Mouse (Mus musculus) intestine, embryonic 14.5 days (tissue): ENCODE results near the gene Eef2k. TPM values are rescaled to one million over a fixed set of nuclear protein-coding genes. Genes with fewer than 3 reads are reported as not detected.
A peak's percentile ranks its signal among the peaks of the same experiment; 100 is the strongest.

ENCODE experiments used
- ATAC-seq: fragments of 200-750 bp; cut with Nextera tagmentation; replicated peaks from 2 replicates; pipeline ENCODE4 v1.8.0; 2017; ENCODE audit warnings: low read depth, moderate number of reproducible peaks, moderate TSS enrichment, moderate library complexity; ENCODE audit not compliant: low FRiP score, low TSS enrichment
- DNase-seq: peaks from one replicate; pipeline ENCODE4 v3.0.0-alpha.2; 2018; ENCODE audit warnings: low spot score
- H3K27ac ChIP-seq: fragments of 300-500 bp; sonication (generic); 2 replicates; pipeline ENCODE4 v1.5.1; 2014; ENCODE audit warnings: low read depth, mild to moderate bottlenecking, control low read depth
- H3K27me3 ChIP-seq: fragments of 300-500 bp; sonication (generic); replicated peaks from 2 replicates; pipeline ENCODE4 v1.6.1; 2014; ENCODE audit warnings: low read length, control low read depth; ENCODE audit not compliant: control insufficient read depth, insufficient read depth
- H3K36me3 ChIP-seq: fragments of 300-500 bp; sonication (generic); 2 replicates; pipeline ENCODE4 v1.6.1; 2014; ENCODE audit warnings: low read length, control low read depth; ENCODE audit not compliant: control insufficient read depth, insufficient read depth
- H3K4me1 ChIP-seq: fragments of 300-500 bp; sonication (generic); replicated peaks from 2 replicates; pipeline ENCODE4 v1.6.1; 2014; ENCODE audit warnings: low read length, control low read depth, mixed read lengths; ENCODE audit not compliant: control insufficient read depth, insufficient read depth
- H3K4me2 ChIP-seq: fragments of 300-500 bp; sonication (generic); 2 replicates; pipeline ENCODE4 v1.6.1; 2014; ENCODE audit warnings: low read length
- H3K4me3 ChIP-seq: fragments of 300-500 bp; sonication (generic); 2 replicates; pipeline ENCODE4 v1.5.1; 2014; ENCODE audit warnings: low read depth, low read length, control low read depth, mixed read lengths
- H3K9ac ChIP-seq: fragments of 300-500 bp; sonication (generic); 2 replicates; pipeline ENCODE4 v1.6.1; 2014; ENCODE audit warnings: mild to moderate bottlenecking, low read length
- H3K9me3 ChIP-seq: fragments of 300-500 bp; sonication (generic); 2 replicates; pipeline ENCODE4 v1.6.1; 2016; ENCODE audit warnings: low read length, control low read depth; ENCODE audit not compliant: control insufficient read depth
- WGBS: fragments of 180-500 bp; shearing (Covaris S2); extraction: QIAGEN DNeasy Blood & Tissue Kit; methylation state at CpG from one replicate; pipeline ENCODE4 v1.1.7; 2014; 5-methylcytosine and 5-hydroxymethylcytosine counted together
- polyA plus RNA-seq: library from polyadenylated mRNA; unstranded; fragments of >200 nt; fragmentation: Nextera tagmentation; extraction: Ambion mirVana; gene quantifications from 2 replicates; pipeline ENCODE4 v1.2.1, GENCODE M21; 2014

The Eef2k gene
- polyA plus RNA-seq, 1 experiment from 2014 or later = 18.8 TPM

GRCm38 (mm10) chr7:120867720-120868119 lies 25.1 kb downstream of the Eef2k start:
- H3K4me3 ChIP-seq = no peak overlapping the region
- DNase-seq (no peak), ATAC-seq (no peak)
- H3K27ac ChIP-seq = no peak overlapping the region
- no peaks in the 10 kb centered on the region for H3K27me3 ChIP-seq
- no peak overlapping the region for H3K4me2 ChIP-seq
- 67% methylated on average over 1 of the region's 1 CpGs for WGBS
- peaks cover 56% of the 10 kb centered on the region for H3K4me1 ChIP-seq
- H3K9me3 ChIP-seq = no peaks in the 10 kb centered on the region
- H3K36me3 ChIP-seq = no peaks in the 10 kb centered on the region; the same call in 1 of the 2 replicates
- no peak overlapping the region for H3K9ac ChIP-seq

GRCm38 (mm10) chr7:120869883-120870282 lies 27.3 kb downstream of the Eef2k start:
- Histone ChIP-seq H3K4me2 (no peak overlapping the region), H3K9me3 (no peaks in the 10 kb centered on the region), H3K27me3 (no peaks in the 10 kb centered on the region), H3K27ac (peak overlapping the region; percentile 22; the same call in 1 of the 2 replicates), H3K4me1 (peaks cover 37% of the 10 kb centered on the region), H3K4me3 (no peak overlapping the region), H3K9ac (no peak overlapping the region), H3K36me3 (no peaks in the 10 kb centered on the region; the same call in 1 of the 2 replicates)
- WGBS = 30% methylated on average over 5 of the region's 5 CpGs
- no peak for ATAC-seq
- DNase-seq = no peak

- DNase-seq = no peak
Observed at GRCm38 (mm10) chr7:120870431-120871008, 27.9 kb downstream of the Eef2k start.

GRCm38 (mm10) chr7:120873083-120873482 lies 30.5 kb downstream of the Eef2k start:
- no peaks in the 10 kb centered on the region; the same call in 1 of the 2 replicates for H3K36me3 ChIP-seq
- no peak overlapping the region for H3K4me3 ChIP-seq
- H3K9ac ChIP-seq = no peak overlapping the region
- no peak overlapping the region for H3K4me2 ChIP-seq
- DNase-seq (no peak), ATAC-seq (no peak)
- H3K4me1 ChIP-seq = peaks cover 14% of the 10 kb centered on the region; the same call in 1 of the 2 replicates
- 75% methylated on average over 12 of the region's 12 CpGs for WGBS
- no peak overlapping the region for H3K27ac ChIP-seq
- no peaks in the 10 kb centered on the region for H3K27me3 ChIP-seq
- no peaks in the 10 kb centered on the region for H3K9me3 ChIP-seq

More at GRCm38 (mm10) chr7:120870431-120871008, 27.9 kb downstream of the Eef2k start:
- H3K27ac ChIP-seq = peak overlapping the region; percentile 22; the same call in 1 of the 2 replicates
- 55% methylated on average over 5 of the region's 5 CpGs for WGBS
- no peaks in the 10 kb centered on the region for H3K27me3 ChIP-seq
- H3K9me3 ChIP-seq = no peaks in the 10 kb centered on the region
- H3K9ac ChIP-seq = no peak overlapping the region
- H3K36me3 ChIP-seq = no peaks in the 10 kb centered on the region; the same call in 1 of the 2 replicates
- no peak overlapping the region for H3K4me3 ChIP-seq
- H3K4me2 ChIP-seq = no peak overlapping the region
- no peak for ATAC-seq
- peaks cover 30% of the 10 kb centered on the region for H3K4me1 ChIP-seq

DNA sequence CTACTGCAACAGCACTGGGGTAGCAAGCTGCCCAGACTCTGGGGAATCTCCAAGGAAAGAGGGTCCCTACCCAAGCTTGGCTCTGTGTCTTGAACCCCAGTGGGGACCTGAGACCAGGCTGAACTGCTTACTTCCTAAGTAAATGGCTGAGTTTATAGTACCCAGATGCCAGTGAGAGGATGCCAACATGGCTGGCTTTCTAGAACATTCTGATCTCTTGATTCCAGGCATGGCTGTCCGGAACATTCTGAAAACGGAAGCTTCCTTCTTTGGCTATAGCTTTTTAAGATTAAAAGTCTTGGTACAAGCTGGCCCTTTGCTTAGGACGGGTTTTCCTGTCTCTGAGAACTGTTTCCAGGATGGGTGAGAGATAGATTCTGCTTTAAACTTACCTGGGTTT lies 31.4 kb downstream of the Eef2k start:
- Histone ChIP-seq H3K4me2 (no peak overlapping the region), H3K27ac (no peak overlapping the region)

DNA sequence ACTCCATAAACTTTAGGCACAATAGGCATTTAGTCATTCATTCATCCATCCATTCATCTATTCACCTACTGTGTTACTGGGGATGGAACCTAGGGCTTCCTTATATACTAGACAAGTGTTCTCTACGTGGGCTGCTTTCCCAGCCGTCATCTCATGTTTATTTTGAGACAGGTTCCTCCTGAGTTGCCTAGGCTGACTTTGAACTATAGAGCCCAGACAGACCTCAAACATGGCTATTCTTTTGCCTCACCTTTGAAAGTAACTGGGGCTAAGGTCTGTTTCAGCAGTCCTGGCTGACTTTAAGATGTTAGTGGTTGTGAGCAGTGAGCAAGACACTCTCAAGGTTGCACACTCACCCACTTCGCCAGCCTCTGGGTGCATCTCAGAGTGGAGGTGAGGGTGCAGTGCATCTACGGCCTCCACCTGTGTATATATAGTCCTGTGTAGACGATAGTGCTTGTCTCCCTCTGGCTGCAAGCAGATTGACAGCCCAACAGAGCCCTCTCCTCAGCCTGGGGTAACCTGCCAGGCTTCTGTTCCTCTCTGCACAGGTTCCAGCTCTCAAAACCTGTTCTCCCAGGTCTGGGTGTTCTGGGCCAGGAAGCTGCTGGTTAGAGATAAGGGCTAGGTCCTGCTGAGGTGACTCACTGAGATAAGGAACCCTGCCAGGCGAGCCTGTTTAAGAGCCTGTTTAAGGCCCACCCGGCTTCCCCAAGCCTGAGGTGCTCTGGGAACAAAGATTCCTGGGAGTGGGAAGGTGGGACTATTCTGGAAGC lies 32.3 kb downstream of the Eef2k start:
- Histone ChIP-seq H3K4me2 (no peak overlapping the region), H3K27ac (peak overlapping the region; percentile 44), H3K36me3 (peaks cover 2% of the 10 kb centered on the region; the same call in 1 of the 2 replicates), H3K4me1 (peaks cover 7% of the 10 kb centered on the region; the same call in 1 of the 2 replicates), H3K9me3 (no peaks in the 10 kb centered on the region), H3K9ac (no peak overlapping the region), H3K4me3 (no peak overlapping the region), H3K27me3 (no peaks in the 10 kb centered on the region)
- ATAC-seq (peak; percentile 94), DNase-seq (peak; percentile 68)
- 58% methylated on average over 7 of the region's 7 CpGs for WGBS

More for the DNA sequence above, 31.4 kb downstream of the Eef2k start:
- ATAC-seq (no peak), DNase-seq (no peak)
- H3K27me3 ChIP-seq = no peaks in the 10 kb centered on the region
- no peaks in the 10 kb centered on the region for H3K9me3 ChIP-seq
- H3K4me3 ChIP-seq = no peak overlapping the region
- no peak overlapping the region for H3K9ac ChIP-seq
- 93% methylated on average over 3 of the region's 3 CpGs for WGBS
- no peaks in the 10 kb centered on the region; the same call in 1 of the 2 replicates for H3K36me3 ChIP-seq
- peaks cover 12% of the 10 kb centered on the region; the same call in 1 of the 2 replicates for H3K4me1 ChIP-seq

DNA sequence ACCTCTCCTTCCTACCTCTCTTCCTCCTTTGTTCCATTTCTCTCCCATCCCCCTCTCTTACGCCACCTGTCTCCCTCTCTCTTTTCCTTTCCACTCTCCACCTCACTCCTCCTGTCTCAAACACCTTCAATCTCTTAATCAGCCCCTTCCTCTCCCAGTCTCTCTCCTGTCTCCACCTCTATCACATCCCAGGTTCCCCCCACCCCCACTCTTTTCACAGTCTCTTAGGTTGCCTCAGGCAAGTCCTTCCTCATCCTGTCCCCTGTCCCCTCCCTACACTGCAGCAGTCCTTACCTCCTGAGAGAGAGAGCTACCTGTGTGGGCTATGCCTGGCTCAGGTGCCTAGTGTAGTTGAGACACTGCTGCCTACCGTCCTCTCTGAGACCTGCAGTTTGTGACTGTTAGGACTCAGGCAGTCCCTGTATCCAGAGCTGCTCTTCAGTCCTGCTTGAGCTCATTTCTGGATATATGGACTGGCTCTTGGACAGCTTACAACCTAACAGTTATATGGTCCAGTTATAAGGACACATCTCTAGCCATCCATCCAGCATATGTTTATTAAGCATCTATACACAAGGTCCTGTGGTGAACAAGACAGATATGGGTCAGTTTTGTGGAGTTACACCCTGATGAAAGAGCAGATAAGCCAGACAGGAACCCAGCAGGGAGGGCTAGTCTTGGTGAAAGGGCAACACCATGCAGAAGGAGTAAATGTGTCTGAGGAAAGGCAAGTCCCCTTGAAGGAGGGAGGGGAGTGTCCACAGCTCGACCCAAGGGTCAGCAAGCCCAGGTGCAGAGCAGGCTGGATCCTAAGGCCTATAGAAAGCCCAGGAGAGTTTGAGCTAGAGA lies 33.1 kb downstream of the Eef2k start:
- Histone ChIP-seq H3K9me3 (no peaks in the 10 kb centered on the region), H3K4me3 (no peak overlapping the region), H3K36me3 (peaks cover 10% of the 10 kb centered on the region; the same call in 1 of the 2 replicates), H3K27me3 (no peaks in the 10 kb centered on the region), H3K4me1 (0 out of 2 replicates have a peak, but pooled peaks cover under 1% of the 10 kb centered on the region), H3K9ac (no peak overlapping the region), H3K27ac (peak overlapping the region; percentile 18), H3K4me2 (no peak overlapping the region)
- DNase-seq (peak; percentile 65), ATAC-seq (peak; percentile 75)
- 56% methylated on average over 3 of the region's 3 CpGs for WGBS

- ATAC-seq = no peak
- DNase-seq = no peak
- H3K27me3 ChIP-seq = no peaks in the 10 kb centered on the region
- WGBS = 83% methylated on average over 6 of the region's 6 CpGs
- H3K4me2 ChIP-seq = no peak overlapping the region
- no peaks in the 10 kb centered on the region for H3K4me1 ChIP-seq
- no peak overlapping the region for H3K4me3 ChIP-seq
- peaks cover 18% of the 10 kb centered on the region; the same call in 1 of the 2 replicates for H3K36me3 ChIP-seq
- no peaks in the 10 kb centered on the region for H3K9me3 ChIP-seq
- no peak overlapping the region for H3K27ac ChIP-seq
- no peak overlapping the region for H3K9ac ChIP-seq
Observed at GRCm38 (mm10) chr7:120878271-120878670, 35.6 kb downstream of the Eef2k start.
